Mouse (Mus musculus) ovary, adult 10 weeks (tissue): ENCODE measurements around the gene Snrpb2. TPM values are rescaled to one million over a fixed set of nuclear protein-coding genes. Genes with fewer than 3 reads are reported as not detected.

ENCODE experiments used
- polyA plus RNA-seq: library from polyadenylated mRNA; stranded (reverse); fragments of 350-450 nt; fragmentation: Illumina TruSeq; extraction: RNeasy Lipid Tissue Mini Kit (QIAGEN cat#74804); gene quantifications from one replicate; pipeline ENCODE4 v1.2.3, GENCODE M21; 2014

Gene Snrpb2
- 541 TPM for polyA plus RNA-seq

DNA sequence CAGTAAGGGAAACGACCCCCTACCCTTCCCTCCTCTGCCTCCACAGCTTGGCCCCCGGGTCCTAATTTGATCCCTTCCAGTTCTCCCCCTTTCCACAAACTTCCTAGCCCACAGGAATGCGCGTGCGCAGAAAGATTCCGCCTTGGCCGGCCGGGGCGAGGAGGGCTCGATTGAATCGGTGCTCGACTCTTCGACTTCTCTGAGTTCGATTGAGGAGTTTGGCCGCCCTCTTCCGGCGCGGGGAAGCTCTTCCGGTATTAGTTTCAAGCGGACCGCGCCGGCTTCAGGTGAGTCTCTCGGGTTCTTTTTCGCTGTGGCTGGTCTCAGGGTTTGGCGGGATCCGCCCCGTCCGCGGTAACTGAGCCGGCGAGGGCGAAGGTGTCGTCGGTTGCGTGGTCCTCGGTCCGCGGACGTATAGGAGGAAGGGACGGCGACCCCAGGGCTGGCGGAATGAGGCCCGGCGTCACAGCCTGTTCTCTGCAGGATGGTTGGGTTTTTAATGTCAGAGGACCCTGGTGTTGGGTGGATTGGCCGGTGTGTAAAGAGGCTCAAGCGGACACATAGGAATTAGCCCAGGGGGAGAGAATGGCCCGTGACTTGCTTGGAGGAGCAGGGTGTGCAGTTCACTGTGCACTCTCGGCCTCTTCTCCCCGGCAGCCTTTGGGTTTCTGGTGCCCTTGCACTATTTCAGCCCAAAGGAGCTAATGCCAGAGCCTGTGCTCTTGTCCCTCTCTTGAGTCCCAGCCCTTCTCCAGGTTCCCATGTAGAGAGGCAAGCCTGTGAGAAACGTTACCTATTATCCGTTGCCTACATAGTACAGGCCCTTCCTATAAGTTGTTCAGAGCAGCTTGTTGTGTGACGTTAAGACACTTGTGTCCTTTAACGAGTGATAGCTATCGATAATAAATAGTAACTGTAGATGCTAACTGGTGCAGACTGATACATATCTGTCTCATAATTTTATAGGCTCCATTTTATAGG lies at the start of gene Snrpb2:
Snrpb2 (plus strand) TSS at position 228 of the 981 bp plus-strand sequence.

DNA sequence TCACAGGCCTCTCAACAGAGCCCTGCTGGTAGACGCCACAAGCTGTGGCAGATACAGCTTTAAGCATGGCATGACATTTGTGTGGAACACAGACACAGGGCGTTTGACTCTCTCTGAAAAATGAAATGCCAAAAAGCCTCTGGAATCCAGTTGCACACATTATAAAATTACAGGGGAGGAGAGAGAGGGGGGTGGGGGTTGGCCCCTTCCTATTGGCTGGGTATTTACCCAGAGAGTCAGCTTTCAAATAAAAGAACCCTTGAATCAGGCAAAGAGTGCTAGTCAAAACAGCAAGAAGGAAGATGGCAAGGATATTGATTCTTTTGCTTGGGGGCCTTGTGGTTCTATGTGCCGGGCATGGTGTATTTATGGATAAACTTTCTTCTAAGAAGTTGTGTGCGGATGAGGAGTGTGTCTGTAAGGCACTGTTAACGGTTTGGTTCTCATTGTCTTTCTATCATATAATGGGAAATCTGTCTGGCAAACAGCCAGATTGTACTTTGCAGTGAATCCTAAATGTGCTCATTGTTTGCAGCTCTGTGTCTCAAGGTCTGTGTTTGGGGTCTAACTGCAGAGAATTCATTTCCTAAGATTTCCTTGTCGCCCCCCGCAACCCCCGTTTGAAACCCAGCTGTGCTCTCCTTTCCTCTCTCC lies 15.5 kb downstream of the Snrpb2 start, which contains the start of gene Otor:
Otor (plus strand) TSS at position 276 of the 654 bp plus-strand sequence.

Other genes with a start within 250 kb of the Snrpb2 start
- 44.2 TPM for gene Kif16b, start 161.5 kb upstream of the Snrpb2 start, polyA plus RNA-seq
- 16.5 TPM for gene Otor, start 15.4 kb downstream of the Snrpb2 start, polyA plus RNA-seq